Mouse (Mus musculus) heart, embryonic 11.5 days (tissue): ENCODE measurements at regions not wholly inside any gene's neighbourhood (a gene's known extent, or its start where the extent isn't known, plus 50 kb on each side); places are given as distances from the start of the nearest gene placed in this dataset.

Source experiments
- ATAC-seq: fragments of 200-750 bp; cut with Nextera tagmentation; replicated peaks from 2 replicates; pipeline ENCODE4 v1.8.0; 2017; ENCODE audit warnings: moderate library complexity; ENCODE audit not compliant: insufficient number of reproducible peaks, low FRiP score, low TSS enrichment
- H3K27ac ChIP-seq: fragments of 300-500 bp; sonication (generic); 2 replicates; pipeline ENCODE4 v1.5.1; 2014; ENCODE audit warnings: mild to moderate bottlenecking, low read depth, low read length
- H3K27me3 ChIP-seq: fragments of 300-500 bp; sonication (generic); 2 replicates; pipeline ENCODE4 v1.6.1; 2014; ENCODE audit warnings: mild to moderate bottlenecking, low read length, mixed read lengths; ENCODE audit not compliant: control insufficient read depth, insufficient read depth
- H3K36me3 ChIP-seq: fragments of 300-500 bp; sonication (generic); 2 replicates; pipeline ENCODE4 v1.6.1; 2014; ENCODE audit warnings: mild to moderate bottlenecking, low read length, moderate library complexity, mixed read lengths; ENCODE audit not compliant: control insufficient read depth, insufficient read depth
- H3K4me1 ChIP-seq: fragments of 300-500 bp; sonication (generic); 2 replicates; pipeline ENCODE4 v1.6.1; 2014; ENCODE audit warnings: low read length; ENCODE audit not compliant: control insufficient read depth, insufficient read depth
- H3K4me2 ChIP-seq: fragments of 300-500 bp; sonication (generic); 2 replicates; pipeline ENCODE4 v1.6.1; 2014; ENCODE audit warnings: mild to moderate bottlenecking, moderate library complexity
- H3K4me3 ChIP-seq: fragments of 300-500 bp; sonication (generic); 2 replicates; pipeline ENCODE4 v1.5.1; 2014; ENCODE audit warnings: low read depth, low read length
- H3K9ac ChIP-seq: fragments of 300-500 bp; sonication (generic); 2 replicates; pipeline ENCODE4 v1.6.1; 2014; ENCODE audit warnings: mild to moderate bottlenecking, low read depth, low read length, moderate library complexity
- H3K9me3 ChIP-seq: fragments of 300-500 bp; sonication (generic); replicated peaks from 2 replicates; pipeline ENCODE4 v1.6.1; 2016; ENCODE audit warnings: low read length; ENCODE audit not compliant: control insufficient read depth
- WGBS: fragments of 180-500 bp; shearing (Covaris S2); extraction: QIAGEN DNeasy Blood & Tissue Kit; methylation state at CpG from one replicate; pipeline ENCODE4 v1.1.7; 2014; ENCODE audit not compliant: insufficient replicate concordance; 5-methylcytosine and 5-hydroxymethylcytosine counted together

GRCm38 (mm10) chr16:77166722-77167121, 153.2 kb downstream of the Usp25 start:
- Histone ChIP-seq H3K27ac (no peak overlapping the region), H3K27me3 (no peaks in the 10 kb centered on the region), H3K9me3 (no peaks in the 10 kb centered on the region), H3K9ac (no peak overlapping the region), H3K36me3 (no peaks in the 10 kb centered on the region), H3K4me2 (no peak overlapping the region), H3K4me1 (no peaks in the 10 kb centered on the region), H3K4me3 (no peak overlapping the region)
- 48% methylated on average over 4 of the region's 4 CpGs for WGBS
- ATAC-seq: no peak

- 25% methylated on average over 8 of the region's 8 CpGs for WGBS
- no peak; the same call in 1 of the 2 replicates for ATAC-seq
- H3K9ac ChIP-seq: no peak overlapping the region
- no peaks in the 10 kb centered on the region for H3K27me3 ChIP-seq
- no peaks in the 10 kb centered on the region for H3K36me3 ChIP-seq
- H3K4me2 ChIP-seq: no peak overlapping the region
- H3K9me3 ChIP-seq: no peaks in the 10 kb centered on the region
- H3K27ac ChIP-seq: peak overlapping the region; percentile 15; the same call in 1 of the 2 replicates
- H3K4me3 ChIP-seq: no peak overlapping the region
- H3K4me1 ChIP-seq: no peaks in the 10 kb centered on the region
These were observed 159.7 kb downstream of the Usp25 start for GRCm38 (mm10) chr16:77173026-77173692.

- no peaks in the 10 kb centered on the region for H3K27me3 ChIP-seq
- H3K27ac ChIP-seq: no peak overlapping the region
- H3K9me3 ChIP-seq: no peaks in the 10 kb centered on the region
- H3K4me3 ChIP-seq: no peak overlapping the region
- 70% methylated on average over 7 of the region's 7 CpGs for WGBS
- ATAC-seq: no peak
- H3K36me3 ChIP-seq: no peaks in the 10 kb centered on the region
- H3K4me1 ChIP-seq: no peaks in the 10 kb centered on the region
- no peak overlapping the region for H3K4me2 ChIP-seq
- no peak overlapping the region for H3K9ac ChIP-seq
These were observed 161.4 kb downstream of the Usp25 start for GRCm38 (mm10) chr16:77174744-77175432.

GRCm38 (mm10) chr16:77180990-77181389, 167.5 kb downstream of the Usp25 start:
- Histone ChIP-seq H3K27me3 (no peaks in the 10 kb centered on the region), H3K9ac (no peak overlapping the region), H3K9me3 (no peaks in the 10 kb centered on the region), H3K4me2 (no peak overlapping the region), H3K27ac (no peak overlapping the region), H3K4me3 (no peak overlapping the region), H3K36me3 (no peaks in the 10 kb centered on the region), H3K4me1 (no peaks in the 10 kb centered on the region)
- ATAC-seq: no peak
- WGBS: 56% methylated on average over 2 of the region's 2 CpGs
